Mouse (Mus musculus) limb, embryonic 11.5 days (tissue): ENCODE results near the gene Zfp600. TPM values are rescaled to one million over a fixed set of nuclear protein-coding genes. Genes with fewer than 3 reads are reported as not detected.
"Not testable (repeated sequence)": the region's sequence is repeated elsewhere in the genome, so short reads cannot be mapped to it uniquely, and the experiment has no call there.

Source experiments
- ATAC-seq: fragments of 200-750 bp; cut with Nextera tagmentation; 2 replicates; pipeline ENCODE4 v1.8.0; 2017; ENCODE audit warnings: low read depth; ENCODE audit not compliant: insufficient number of reproducible peaks, low FRiP score, low TSS enrichment
- DNase-seq: peaks from one replicate; pipeline ENCODE4 v3.0.0-alpha.2; 2015; ENCODE audit warnings: low spot score
- H3K27ac ChIP-seq: fragments of 300-500 bp; sonication (generic); replicated peaks from 2 replicates; pipeline ENCODE4 v1.5.1; 2014; ENCODE audit warnings: low read depth, mild to moderate bottlenecking, low read length
- H3K27me3 ChIP-seq: fragments of 300-500 bp; sonication (generic); 2 replicates; pipeline ENCODE4 v1.6.1; 2014; ENCODE audit warnings: mild to moderate bottlenecking, low read length, mixed read lengths; ENCODE audit not compliant: control insufficient read depth, insufficient read depth
- H3K36me3 ChIP-seq: fragments of 300-500 bp; sonication (generic); 2 replicates; pipeline ENCODE4 v1.6.1; 2014; ENCODE audit warnings: mild to moderate bottlenecking, low read length, moderate library complexity, mixed read lengths; ENCODE audit not compliant: control insufficient read depth, insufficient read depth
- H3K4me1 ChIP-seq: fragments of 300-500 bp; sonication (generic); 2 replicates; pipeline ENCODE4 v1.6.1; 2014; ENCODE audit warnings: low read length, mixed read lengths; ENCODE audit not compliant: control insufficient read depth, insufficient read depth
- H3K4me2 ChIP-seq: fragments of 300-500 bp; sonication (generic); 2 replicates; pipeline ENCODE4 v1.6.1; 2014; ENCODE audit warnings: low read depth, mild to moderate bottlenecking, moderate library complexity; ENCODE audit not compliant: severe bottlenecking
- H3K4me3 ChIP-seq: fragments of 300-500 bp; sonication (generic); 2 replicates; pipeline ENCODE4 v1.5.1; 2014; ENCODE audit warnings: low read depth, low read length
- H3K9ac ChIP-seq: fragments of 300-500 bp; sonication (generic); 2 replicates; pipeline ENCODE4 v1.6.1; 2014; ENCODE audit warnings: mild to moderate bottlenecking, low read length
- H3K9me3 ChIP-seq: fragments of 300-500 bp; sonication (generic); 2 replicates; pipeline ENCODE4 v1.6.1; 2016; ENCODE audit warnings: low read length; ENCODE audit not compliant: control insufficient read depth
- WGBS: fragments of 180-500 bp; shearing (Covaris S2); extraction: QIAGEN DNeasy Blood & Tissue Kit; methylation state at CpG from one replicate; pipeline ENCODE4 v1.1.7; 2014; 5-methylcytosine and 5-hydroxymethylcytosine counted together
- polyA plus RNA-seq: library from polyadenylated mRNA; unstranded; fragments of >200 nt; fragmentation: Nextera tagmentation; extraction: Ambion mirVana; gene quantifications from 2 replicates; pipeline ENCODE4 v1.2.1, GENCODE M21; 2014

Gene Zfp600
- polyA plus RNA-seq, 1 experiment from 2014 or later, result not detected

DNA sequence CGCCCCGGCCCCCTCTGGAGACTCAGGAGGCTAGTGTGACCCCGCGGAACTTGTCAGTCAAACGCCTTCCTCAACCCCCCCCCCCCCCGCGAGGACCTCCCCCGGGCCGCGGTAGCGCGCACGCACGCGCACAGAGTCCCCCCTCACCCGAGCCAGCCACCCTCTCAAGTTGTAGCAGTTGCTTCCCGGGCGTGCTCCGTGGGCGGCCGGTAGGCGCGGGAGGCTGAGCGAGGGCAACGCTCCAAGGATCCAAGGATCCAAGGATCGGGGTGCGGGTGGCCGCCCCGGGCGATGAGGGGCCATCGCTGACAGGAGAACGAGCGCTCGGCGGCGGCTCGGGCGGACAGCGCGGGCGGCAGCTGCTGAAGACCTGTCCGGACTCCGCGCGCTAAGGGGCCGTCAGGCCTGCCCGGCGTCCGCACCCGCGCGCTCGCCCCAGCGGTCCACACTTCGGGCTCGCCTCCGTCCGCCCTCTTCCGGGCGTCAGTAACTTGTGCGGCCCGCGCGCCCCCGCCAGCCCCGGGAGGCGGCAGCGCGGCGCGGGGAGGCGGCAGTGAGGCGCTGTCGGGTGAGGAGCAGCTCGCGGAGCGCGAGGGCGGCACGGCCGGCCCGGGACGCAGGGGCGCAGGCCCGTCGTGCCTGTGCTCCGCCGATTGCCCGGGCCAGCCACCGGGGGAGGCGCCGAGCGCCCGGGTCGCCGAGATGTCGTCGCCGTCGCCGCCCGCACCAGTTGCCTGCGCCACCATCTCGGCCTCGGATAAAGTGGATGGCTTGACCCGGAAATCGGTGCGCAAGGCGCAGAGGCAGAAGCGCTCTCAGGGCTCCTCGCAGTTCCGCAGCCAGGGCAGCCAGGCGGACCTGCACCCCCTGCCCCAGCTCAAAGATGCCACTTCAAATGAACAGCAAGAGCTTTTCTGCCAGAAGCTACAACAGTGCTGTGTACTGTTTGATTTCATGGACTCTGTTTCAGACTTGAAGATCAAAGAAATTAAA, 82.9 kb downstream of the Zfp600 start:
- H3K36me3 ChIP-seq, H3K4me1 ChIP-seq, H3K27ac ChIP-seq, H3K27me3 ChIP-seq, H3K9me3 ChIP-seq, H3K4me3 ChIP-seq, H3K9ac ChIP-seq, H3K4me2 ChIP-seq, DNase-seq: not testable (repeated sequence)
- peak; percentile 96 for ATAC-seq
- 3% methylated on average over 17 of the region's 113 CpGs for WGBS

DNA sequence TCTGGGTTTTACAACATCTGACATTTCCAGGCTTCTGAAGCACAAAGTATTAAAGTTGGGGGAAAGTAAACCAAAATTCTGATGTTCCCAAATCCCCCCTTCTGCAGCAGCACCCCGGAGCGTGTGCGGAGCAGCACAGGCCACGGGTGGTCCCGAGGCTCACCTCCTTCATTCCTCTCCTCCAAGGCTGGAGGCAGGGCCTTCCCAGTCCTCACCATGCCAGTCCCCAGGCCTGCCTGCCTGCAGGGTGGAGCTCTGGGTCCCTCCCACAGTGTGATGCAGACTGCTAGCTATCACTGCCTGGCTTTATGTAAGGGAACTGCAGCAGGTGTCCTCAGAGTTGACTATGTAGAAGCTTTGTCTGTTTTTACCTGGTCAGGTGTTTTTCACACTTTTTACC, 85.5 kb downstream of the Zfp600 start:
- not testable (repeated sequence) for H3K27ac ChIP-seq, H3K4me1 ChIP-seq

More for the DNA sequence above, 85.5 kb downstream of the Zfp600 start:
- H3K9me3 ChIP-seq, H3K36me3 ChIP-seq, ATAC-seq, DNase-seq, H3K9ac ChIP-seq, H3K4me2 ChIP-seq, H3K4me3 ChIP-seq, H3K27me3 ChIP-seq: not testable (repeated sequence)
- WGBS, result 66% methylated on average over 5 of the region's 5 CpGs

Other genes starting within 250 kb of the Zfp600 start
- 0.05 TPM in 1 of 2 replicates, not detected in the other for gene Zfp987, start 59.5 kb upstream of the Zfp600 start, polyA plus RNA-seq